Mouse (Mus musculus) ES-E14 (cell line): ENCODE measurements around the gene 2610301B20Rik.

Experiments used
- CHD2 ChIP-seq: IDR thresholded peaks from 2 replicates; pipeline ENCODE4 v1.6.1; 2014; ENCODE audit warnings: mild to moderate bottlenecking, low read depth, low read length, inconsistent platforms
- HCFC1 ChIP-seq: IDR thresholded peaks from 2 replicates; pipeline ENCODE4 v1.6.1; 2012; ENCODE audit warnings: low read length, inconsistent platforms, borderline replicate concordance; ENCODE audit not compliant: insufficient read depth
- MAFK ChIP-seq: IDR thresholded peaks from 2 replicates; pipeline ENCODE4 v1.6.1; 2014; ENCODE audit warnings: mild to moderate bottlenecking, low read depth, low read length, inconsistent platforms; ENCODE audit not compliant: insufficient read depth
- ZNF384 ChIP-seq: IDR thresholded peaks from 2 replicates; pipeline ENCODE4 v1.6.1; 2012; ENCODE audit warnings: low read depth, low read length, inconsistent platforms

DNA sequence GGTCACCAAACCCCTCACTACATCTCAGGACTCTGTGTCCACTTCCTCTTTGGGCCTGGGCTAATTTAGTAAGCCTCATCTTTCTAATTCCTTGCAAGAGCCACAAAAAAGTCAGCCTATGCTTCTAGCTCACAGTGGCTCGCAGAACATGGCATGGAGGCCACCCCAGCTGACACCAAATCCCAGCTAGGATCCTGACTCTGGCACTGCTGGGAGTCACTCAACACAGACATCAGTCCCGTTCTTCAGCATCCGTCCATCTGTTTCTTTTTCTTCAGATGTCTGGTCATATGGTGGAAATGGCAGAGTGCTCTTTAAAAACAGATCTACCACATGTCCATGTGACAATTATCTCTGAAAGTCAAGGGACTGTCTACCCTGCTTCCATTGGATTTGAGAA lies 45.2 kb downstream of the 2610301B20Rik start:
- TF ChIP-seq CHD2 (no peak), HCFC1 (no peak), MAFK (no peak), ZNF384 (no peak)
